Mouse (Mus musculus) brain, adult 2 months (tissue): ENCODE data around the gene Guca2a.
A peak's percentile ranks its signal among the peaks of the same experiment; 100 is the strongest.

Experiments
- DNase-seq: peaks from one replicate; pipeline ENCODE4 v3.0.0; 2011; ENCODE audit warnings: low read depth, low spot score

Gene Guca2a

GRCm38 (mm10) chr4:119638656-119639055 lies 1.2 kb downstream of the Guca2a start:
- no peak for DNase-seq

- no peak for DNase-seq
Measured at GRCm38 (mm10) chr4:119642666-119643065, 5.2 kb downstream of the Guca2a start.

- DNase-seq = peak; percentile 53
Measured at GRCm38 (mm10) chr4:119657011-119657410, 19.5 kb downstream of the Guca2a start.

GRCm38 (mm10) chr4:119658246-119658645 lies 20.7 kb downstream of the Guca2a start:
- no peak for DNase-seq

GRCm38 (mm10) chr4:119658731-119659130 lies 21.2 kb downstream of the Guca2a start, which contains the start of gene Guca2b:
TSS of gene Guca2b (minus strand) at chr4:119658954.
- no peak for DNase-seq

- no peak for DNase-seq
Measured at GRCm38 (mm10) chr4:119660007-119660406, 22.5 kb downstream of the Guca2a start.

GRCm38 (mm10) chr4:119662151-119662550 lies 24.6 kb downstream of the Guca2a start:
- DNase-seq = peak; percentile 36

GRCm38 (mm10) chr4:119662976-119663375 lies 25.5 kb downstream of the Guca2a start:
- peak; percentile 85 for DNase-seq

- no peak for DNase-seq
Measured at GRCm38 (mm10) chr4:119663409-119664095, 26.0 kb downstream of the Guca2a start.

- DNase-seq = no peak
Measured at GRCm38 (mm10) chr4:119665166-119665565, 27.7 kb downstream of the Guca2a start.

GRCm38 (mm10) chr4:119666116-119666515 lies 28.6 kb downstream of the Guca2a start:
- DNase-seq = no peak

- DNase-seq = peak; percentile 70
Measured at GRCm38 (mm10) chr4:119667454-119667853, 29.9 kb downstream of the Guca2a start.

GRCm38 (mm10) chr4:119668185-119668584 lies 30.7 kb downstream of the Guca2a start:
- DNase-seq = no peak

GRCm38 (mm10) chr4:119668596-119668995 lies 31.1 kb downstream of the Guca2a start:
- no peak for DNase-seq

GRCm38 (mm10) chr4:119669356-119670209 lies 32.1 kb downstream of the Guca2a start:
- peak; percentile 56 for DNase-seq

GRCm38 (mm10) chr4:119670210-119670555 lies 32.7 kb downstream of the Guca2a start:
- DNase-seq = no peak

GRCm38 (mm10) chr4:119670736-119671135 lies 33.2 kb downstream of the Guca2a start:
- DNase-seq = no peak

- no peak for DNase-seq
Measured at GRCm38 (mm10) chr4:119671164-119671563, 33.7 kb downstream of the Guca2a start.

- DNase-seq = peak; percentile 76
Measured at GRCm38 (mm10) chr4:119672685-119673084, 35.2 kb downstream of the Guca2a start.

GRCm38 (mm10) chr4:119682596-119682995 lies 45.1 kb downstream of the Guca2a start:
- DNase-seq = peak; percentile 57

- no peak for DNase-seq
Measured at GRCm38 (mm10) chr4:119685746-119686145, 48.2 kb downstream of the Guca2a start.
